Mouse (Mus musculus) liver (tissue): ENCODE measurements at regions not wholly inside any gene's neighbourhood (a gene's known extent, or its start where the extent isn't known, plus 50 kb on each side); places are given as distances from the start of the nearest gene placed in this dataset.
"Not testable (repeated sequence)": the region's sequence is repeated elsewhere in the genome, so short reads cannot be mapped to it uniquely, and the experiment has no call there.

ENCODE experiments used
- DNase-seq: peaks from one replicate; pipeline ENCODE4 v3.0.0-alpha.2; 2020; ENCODE audit warnings: mixed read lengths

DNA sequence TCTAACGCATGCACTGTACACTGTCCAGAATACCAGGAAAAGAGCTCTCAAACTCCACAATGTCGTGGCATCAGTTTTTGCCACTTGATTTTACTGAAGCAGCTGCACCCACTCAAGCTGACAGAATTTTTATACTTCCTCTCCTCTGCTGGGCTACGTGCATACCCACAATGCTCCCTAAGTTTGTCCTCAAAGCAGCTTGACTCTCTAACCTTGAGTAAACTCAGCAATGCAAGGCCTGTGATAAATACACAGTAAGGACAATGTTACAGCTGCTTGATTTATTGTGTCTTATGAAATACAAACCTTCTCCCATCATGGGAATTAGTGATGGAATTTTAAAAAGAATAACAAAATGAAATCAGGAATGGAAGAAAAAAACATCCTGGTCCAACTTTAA is 129.7 kb downstream of the Trmt11 start:
- no peak for DNase-seq

DNA sequence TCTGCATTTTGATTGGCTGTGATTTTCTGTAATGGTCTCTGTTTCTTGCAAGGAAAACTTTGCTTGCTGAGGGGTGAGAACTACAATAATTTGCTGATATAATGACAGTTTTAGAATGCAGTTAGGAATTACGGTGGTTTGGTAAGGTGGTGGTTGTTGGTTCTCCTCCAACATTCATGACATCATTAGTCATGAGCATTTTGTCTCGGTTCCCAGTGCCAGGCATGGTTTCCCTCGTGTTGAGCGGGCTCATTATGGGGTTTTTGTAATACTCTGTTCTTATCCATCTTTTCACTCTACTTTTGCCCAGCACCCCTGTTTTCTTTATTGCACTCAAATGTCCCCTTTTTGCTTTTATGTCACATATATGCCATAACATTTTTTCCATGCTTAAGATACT is 149.9 kb downstream of the Trmt11 start:
- no peak for DNase-seq

DNA sequence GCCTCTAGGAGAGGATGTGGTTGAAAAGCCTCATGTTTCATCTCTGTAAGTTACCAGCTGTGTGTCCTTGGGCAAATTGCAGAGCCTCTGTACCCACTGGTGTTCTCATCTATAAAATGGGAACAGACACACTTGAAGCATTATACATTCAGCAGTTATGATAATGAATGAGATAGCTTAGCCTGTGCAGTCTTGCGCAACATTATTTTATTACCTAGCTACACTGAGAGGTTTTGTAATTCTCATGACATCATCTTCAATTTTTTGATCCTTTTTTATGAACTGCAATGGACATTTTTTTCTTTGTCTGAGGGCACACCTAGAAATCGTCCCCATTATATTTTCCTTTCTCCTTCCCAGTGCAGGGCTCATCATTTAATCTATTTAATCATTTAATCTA is 153.5 kb downstream of the Trmt11 start:
- no peak for DNase-seq

DNA sequence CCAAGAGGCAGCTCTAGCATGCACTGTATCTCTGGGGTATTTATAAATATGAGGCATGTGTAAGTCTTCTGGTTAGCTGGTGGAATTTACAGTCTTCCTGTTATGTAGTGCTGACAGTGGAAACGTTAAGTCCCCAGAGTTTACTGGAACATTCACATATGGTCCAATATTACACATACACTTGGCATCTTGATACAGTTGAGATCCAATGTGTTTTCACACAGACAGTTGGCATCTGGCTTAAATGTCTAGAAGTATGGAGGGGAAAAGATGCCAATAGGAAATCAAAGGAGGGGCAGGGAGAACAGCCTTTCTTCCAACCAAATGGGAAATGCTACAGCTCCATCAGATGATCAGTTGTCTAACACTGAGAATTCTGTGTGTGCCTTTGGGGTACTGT is 154.0 kb downstream of the Trmt11 start:
- no peak for DNase-seq

DNA sequence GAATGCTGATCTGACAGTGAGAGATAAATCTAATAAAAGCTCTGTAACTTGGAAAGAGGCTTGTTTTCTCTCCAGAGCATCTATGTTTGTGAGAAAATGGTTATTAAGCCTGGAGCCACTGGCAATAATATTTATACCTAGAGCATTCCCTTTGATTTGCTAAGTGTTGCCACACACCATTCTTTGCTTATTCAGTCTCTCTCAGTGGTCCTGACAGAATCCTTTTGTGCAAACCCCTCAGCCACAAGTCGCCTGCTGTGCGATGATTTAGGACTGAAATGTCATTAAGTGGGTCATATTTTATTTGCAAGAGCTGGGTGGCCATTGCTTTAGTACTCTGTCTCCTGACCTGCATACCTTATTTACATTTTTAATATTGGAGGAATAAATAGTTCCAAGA is 160.7 kb downstream of the Trmt11 start:
- no peak for DNase-seq

DNA sequence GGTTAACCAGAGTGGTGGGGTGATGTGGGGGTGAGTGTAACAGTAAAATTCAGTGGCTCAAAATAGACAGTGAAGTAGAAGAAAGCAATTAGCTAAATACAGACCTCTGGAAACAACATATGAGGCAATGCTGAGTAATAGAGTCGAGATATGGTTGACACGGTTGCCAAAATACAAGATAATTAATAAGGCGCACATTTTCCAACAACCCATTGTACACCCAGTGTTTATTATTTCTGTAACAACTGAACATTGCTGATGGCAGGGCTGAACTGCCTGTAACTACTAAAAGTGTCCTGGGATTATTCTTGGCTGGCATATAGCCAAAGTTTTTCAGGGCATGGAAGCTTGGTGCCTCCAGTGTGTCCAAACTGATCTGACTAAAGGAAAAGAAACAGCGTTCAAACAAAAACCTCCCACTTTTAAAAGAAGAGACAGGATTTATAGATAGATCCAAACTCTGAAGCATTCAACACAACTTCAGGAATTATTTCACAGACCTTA is 174.1 kb downstream of the Trmt11 start:
- DNase-seq, result no peak

DNA sequence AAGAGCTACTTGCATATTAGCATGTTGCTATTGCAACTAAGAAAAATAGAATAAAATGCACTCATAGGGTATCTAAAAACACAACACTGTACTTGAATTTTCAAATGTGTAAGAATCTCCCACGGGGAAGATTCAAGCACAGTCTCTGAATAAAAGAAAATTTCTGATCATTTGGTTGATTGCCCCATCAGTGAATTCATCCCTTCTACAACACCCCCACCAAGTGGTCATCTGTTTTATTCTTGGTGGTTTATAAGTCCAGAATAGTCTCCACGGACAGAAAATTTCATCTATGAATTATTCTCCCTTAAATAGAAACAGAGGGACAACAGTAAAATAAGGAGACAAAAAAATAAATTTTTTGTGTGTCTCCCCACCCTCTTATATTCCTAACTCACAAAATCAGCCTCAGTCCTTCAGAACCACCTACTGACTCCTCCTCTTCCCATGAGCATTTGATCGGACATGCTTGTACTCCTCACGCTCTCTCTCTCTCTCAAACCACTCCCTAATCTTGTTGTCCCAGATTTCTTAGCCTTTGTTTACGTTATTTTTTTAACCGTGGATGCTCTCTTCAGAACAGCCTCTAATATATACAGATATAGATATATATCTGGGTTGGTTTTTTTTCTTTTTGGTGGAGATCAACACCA is 181.0 kb downstream of the Trmt11 start:
- DNase-seq, result no peak

DNA sequence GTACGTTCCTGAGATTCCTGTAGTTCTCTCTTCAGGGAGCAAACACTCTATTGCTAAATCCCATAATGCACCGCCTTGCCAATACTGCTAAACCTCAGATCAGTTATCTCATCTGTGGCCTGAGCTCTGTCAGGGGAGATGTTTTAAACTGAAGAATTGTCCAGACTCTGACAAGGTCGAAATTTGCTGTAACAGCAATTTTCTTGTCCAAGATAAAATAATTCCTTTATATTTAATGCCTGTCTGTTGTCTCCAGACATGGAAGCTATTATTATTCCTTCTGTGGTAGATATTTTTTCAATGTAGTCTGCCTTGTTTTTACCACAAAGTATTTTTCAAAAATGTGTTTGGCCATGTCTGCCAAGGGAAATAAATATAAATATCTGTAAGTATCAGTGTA is 184.2 kb downstream of the Trmt11 start:
- DNase-seq, result no peak

DNA sequence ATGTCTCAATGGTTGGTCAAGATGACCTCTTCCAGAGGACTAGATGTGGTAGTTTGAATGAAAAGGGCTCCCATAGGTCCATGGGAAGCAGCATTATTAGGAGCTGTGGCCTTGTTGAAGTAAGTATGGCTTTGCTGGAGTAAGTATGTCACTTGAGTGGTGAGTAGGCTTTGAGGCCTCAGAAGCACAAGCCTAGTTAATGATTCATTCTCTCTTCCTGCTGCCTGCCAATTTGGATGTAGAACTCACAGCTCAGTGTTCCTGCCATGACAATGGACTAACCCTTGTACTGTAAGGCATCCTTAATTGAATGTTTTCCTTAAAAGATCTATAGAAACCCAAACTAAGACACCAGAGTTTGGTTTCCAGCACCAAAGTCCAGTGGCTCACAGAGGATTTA is 188.8 kb downstream of the Trmt11 start:
- no peak for DNase-seq

DNA sequence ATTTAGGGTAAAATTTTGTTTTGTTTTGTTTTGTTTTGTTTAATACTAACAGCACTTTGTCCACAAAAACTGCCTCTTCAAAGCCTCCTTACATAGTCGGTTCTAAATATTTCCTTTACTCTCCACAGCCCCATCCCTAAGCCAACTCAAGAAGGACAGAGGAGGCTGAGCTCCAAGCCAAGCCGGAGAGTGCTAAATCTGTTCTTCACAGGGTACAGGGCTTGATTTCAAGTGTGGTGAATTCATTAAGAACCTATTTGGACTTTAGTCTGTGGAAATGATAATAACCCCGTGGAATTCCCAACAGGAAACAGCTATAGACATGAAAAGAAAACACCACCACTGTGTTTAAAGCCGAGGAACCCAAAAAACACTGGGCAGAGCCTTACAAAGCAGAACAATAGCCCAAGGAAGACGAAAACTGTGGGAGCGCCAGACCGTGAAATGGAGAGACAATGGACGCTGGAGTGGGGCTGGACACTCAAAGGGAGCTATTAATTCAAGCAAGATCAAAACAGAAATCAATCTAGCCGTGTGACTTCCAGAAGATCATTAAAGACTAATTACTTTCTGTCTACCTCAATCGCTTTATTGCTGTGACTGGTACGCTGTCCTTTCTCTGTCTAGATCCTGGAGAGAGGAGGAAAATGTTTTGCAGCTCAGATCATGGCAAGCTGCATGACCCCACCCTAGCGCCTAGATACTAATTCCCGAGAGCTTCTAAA is 194.7 kb downstream of the Trmt11 start:
- no peak for DNase-seq

DNA sequence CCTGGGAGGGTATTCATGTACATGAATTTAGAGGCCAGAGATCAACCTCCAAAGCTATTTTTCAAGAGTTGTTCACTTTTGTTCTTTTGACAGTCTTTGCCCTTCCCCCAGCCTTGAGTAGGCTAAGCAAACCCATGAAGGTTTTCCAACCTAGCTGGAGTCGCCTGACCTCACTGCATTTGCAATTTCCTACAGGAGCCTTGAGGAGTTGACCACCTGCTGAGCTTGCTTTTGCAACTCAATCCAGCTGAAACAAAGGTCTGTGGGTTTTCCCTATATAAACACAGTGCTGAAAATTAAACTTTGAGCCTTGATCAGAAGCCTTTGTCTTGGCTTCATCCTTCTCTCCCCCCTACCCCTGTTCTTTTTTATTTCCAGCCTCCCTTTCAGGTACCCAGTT is 170.2 kb upstream of the Cenpw start:
- no peak for DNase-seq

DNA sequence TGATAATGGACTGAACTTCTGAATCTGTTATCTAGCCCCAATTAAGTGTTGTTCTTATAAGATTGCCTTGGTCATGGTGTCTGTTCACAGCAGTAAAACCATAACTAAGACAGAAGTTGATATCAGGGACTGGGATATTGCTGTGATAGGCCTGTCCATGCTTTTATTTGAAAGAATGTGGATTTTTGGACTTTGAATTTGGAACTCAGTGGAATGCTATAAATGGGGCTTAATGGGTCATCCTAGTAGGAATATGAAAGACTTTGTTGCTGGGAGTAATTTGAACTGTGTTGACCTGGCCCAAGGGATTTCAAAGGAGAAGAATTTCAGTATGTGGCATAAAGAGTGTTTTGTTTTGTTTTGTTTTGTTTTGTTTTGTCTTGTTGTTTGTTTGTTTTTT is 160.5 kb upstream of the Cenpw start:
- DNase-seq, result not testable (repeated sequence)

DNA sequence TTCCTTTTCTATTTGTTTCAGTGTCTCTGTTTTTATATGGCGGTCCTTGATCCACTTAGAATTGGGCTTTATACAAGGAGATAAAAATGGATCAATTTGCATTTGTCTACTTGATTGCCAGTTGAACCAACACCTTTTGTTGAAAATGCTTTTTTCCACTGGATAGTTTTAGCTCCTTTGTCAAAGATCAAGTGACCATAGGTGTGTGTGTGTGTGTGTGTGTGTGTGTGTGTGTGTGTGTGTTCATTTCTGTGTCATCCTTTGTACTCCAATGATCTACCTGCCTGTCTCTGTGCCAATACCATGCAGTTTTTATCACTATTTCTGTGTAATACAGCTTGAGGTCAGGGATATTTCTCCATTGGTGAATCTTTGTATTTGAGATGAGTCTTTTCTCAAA is 158.7 kb upstream of the Cenpw start:
- DNase-seq, result no peak

DNA sequence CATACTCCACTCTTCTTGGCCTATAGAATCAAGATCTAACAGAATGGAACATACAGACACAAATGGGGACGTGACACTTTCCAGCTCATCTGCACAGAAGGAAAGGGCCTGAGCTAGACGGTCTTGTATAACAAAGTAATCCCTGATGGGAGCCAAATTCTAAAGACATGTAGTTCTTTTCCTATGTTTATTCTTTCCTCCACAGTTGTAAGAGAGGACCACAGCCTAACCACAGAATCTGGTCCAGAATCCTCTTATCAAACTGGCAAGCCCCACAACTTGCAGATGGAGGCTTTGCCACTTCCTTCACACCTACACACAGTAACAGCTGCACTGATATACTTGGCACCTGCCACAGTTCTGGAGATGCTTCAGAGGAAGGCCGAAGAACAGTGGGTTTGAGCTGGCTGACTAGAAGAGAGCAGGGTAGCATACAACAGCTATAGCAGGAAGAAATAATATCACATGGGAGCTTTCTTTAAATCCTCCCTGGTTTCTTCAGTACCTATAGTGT is 142.7 kb upstream of the Cenpw start:
- no peak for DNase-seq

DNA sequence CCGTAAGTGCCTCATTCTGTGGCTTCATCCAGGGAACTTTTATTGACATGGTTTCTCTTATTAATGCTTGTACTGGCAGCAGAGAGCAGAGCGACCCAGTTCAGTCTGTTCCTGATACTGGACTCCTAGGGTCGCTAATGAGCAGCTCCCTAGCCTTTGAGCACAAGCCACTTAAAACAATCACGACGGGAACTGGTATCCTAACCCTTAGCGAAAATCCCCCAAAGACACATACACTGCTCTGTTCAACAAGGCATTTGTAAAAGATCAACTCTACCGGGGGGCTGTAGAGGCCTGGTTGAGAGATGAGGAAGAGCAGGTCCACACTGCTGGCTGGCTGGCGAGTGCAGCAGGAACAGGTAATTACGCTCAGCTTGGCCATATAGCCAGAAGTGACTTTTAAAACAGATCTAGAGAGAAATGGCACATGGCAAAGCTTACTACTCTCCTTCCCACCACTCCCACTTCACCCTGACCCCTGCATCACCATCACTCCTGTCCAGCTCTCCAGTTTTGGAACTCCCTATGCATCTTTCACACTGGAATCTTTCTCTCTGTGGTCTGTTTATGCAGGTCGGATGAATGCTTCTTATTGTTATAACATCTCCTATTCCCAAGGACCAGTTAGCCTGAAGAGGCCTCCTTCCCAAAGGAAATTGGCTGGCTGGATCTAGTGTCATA is 128.1 kb upstream of the Cenpw start:
- DNase-seq, result no peak

DNA sequence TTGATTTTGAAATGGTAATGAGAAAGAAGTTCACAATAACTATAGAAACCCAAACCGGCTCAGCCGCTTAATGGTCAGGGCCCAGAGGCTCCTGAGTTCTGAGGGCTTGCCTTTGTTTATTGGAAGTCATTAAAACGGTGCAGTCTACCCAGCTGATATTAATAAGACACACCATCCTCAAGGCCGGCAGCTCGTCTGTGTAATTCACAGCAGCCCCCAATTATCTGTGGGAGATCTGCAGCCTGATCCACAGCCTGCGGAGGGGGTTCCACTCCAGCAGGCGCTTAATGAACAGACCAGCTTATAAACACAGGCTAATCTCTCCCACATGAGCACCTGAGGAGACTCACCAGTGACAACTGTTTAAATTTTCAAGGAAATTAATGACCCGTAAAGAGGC is 127.5 kb upstream of the Cenpw start:
- no peak for DNase-seq

DNA sequence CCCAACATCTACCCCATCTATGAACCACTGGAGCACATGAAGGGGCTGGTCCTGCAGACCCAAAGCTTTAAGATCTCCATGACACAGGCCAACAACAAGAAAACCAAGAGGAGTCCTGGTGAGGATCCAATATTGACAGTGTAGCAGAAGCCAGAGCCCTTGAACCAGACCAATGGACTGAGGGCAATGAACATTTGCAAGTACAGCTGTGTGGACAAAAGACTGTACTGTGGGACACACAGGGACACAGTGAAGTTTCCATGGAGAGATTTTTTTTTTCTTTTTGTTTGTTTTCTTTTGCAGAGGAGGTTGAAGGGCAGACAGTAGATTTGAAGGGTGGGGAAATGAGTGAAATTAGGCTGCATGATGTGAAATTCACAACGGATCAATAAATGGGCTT is 126.5 kb upstream of the Cenpw start:
- no peak for DNase-seq

DNA sequence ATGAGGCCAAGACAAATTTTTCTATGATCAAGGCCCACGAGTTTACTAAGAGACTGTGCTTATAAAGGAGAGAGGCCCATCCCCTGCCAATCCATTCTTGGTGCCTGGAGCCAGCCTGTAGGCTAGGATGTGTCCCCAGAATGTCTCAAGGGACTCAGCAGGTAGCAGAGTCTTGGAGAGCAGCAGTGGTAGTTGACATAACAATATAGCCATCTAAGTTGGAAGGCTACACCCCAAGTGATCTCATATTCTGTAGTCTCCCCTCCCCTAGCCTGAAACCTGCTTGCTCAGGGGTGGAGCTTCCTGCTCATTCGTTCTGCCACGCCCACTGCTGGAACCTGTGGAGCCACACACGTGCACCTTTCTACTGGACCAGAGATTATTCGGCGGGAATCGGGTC is 95.5 kb upstream of the Cenpw start:
- not testable (repeated sequence) for DNase-seq

DNA sequence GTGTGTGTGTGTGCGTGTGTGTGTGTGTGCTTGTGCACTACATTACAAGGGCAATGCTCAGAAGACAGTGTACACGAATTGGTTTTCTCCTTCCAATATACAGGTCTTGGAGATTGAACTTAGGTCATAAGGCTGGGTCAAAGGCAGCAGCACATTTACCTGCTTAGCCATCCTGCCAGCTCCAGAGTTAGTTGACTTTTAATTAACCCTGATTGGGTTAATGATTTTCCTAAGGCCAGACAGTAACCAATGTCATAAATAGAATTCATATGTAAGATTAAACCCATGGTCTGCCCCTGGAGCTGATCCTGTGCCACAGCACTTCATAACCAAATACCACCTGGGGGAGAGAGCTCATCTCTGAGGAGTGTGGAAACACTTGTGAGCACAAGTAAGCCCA is 81.3 kb upstream of the Cenpw start:
- DNase-seq, result no peak

DNA sequence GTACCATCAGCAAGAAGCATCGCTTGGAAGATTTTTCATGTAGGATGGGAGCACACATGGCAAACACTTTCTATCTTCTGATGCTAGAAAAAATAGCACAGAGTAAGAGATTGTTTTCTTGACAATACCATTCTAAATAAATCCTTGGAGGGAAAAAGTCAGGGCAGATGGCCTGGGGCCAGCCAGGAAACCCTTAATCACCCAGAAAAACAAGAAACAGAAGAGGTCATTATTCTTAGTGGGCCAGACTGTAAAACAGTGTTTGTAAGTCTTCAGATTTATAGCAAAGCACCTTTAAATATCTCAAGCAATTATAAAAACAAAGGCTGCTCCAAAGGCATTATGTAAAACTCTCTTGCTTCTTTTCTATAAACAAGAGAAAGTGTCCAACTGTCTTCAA is 80.1 kb upstream of the Cenpw start:
- no peak for DNase-seq

DNA sequence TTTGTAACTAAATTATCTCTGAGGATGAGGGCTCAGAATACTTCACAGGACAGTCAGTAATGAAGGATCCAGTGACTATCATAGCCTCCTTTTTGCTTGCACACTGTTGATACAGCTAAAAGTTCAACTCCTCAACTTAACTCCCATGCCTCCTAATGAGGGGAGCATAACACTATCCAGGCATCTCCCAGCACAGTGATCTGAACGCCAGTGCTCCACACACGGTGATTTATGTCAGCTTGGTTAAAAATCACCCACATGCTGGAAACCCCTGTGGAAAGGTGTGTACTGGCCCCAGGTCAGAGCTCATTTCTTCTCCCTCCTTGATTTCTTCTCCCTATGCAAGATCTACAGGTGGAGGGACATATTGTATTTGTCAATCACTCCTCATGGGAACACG is 79.6 kb upstream of the Cenpw start:
- peak; percentile 3 for DNase-seq

DNA sequence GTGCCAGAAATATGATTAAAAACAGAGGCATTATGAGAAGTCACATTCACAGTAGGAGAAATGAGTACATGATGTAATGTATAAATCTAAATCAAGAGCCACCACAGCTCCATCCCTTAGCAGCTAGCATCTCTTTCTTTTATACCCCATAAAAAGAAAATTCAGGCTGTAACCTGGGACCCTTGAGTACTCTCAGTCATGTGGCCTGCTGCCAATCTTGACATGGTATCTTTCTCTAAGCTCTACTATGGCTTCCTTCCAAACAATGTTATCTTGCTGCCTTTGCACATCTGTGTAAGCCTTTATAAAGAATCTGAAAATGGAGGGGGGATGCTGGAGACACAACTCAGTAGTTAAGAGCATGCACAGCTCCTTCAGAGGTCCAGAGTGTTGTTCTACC is 78.6 kb upstream of the Cenpw start:
- no peak for DNase-seq

DNA sequence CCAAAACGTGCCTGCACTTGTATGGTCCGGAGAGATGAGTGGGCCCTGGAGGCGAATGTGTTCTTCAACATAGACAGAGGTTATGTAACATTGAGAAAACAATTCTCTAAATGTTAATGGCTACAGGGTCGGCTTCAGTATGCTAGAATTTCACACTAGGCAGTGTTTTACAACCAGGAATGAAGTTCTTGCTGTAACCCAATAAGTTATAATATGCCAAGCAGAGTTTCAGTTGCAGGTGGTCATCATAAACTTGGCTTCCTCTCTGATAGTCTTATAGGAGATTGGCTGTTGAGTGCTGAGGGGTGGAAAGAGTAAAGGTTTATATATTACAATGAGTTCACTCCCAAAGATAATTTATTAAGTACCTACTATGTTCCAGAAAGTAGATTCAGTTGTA is 64.8 kb upstream of the Cenpw start:
- no peak for DNase-seq

DNA sequence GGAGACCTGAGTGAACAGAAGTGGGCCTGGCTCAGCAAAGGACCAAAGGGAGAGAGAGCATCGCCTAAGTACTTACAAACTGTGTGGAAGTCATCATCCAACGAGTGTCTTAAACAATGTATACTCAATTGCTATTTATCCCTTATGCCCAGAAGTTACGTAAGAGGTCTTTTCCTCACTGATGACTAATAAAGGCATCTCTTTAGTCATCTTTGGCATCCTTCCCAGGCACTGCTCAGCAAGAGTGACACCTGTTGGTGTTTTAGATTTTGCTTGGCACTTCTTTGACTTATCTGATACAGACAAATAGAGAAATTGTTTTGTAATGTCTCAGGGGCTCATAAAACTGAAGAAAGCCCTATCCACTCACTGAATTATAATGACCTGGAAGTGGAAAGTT is 59.4 kb upstream of the Cenpw start:
- DNase-seq, result no peak
